Mouse (Mus musculus): ENCODE measurements around the gene Ap4b1.
"Not testable (repeated sequence)": the region's sequence is repeated elsewhere in the genome, so short reads cannot be mapped to it uniquely, and the experiment has no call there.

- not testable (repeated sequence) for TF ChIP-seq TCF12 (IDR thresholded peaks at IDR 0.05; ENCODE audit: insufficient read depth, poor library complexity, severe bottlenecking); MYOG (IDR thresholded peaks at IDR 0.05; ENCODE audit: control insufficient read depth in 1 of 3, insufficient read depth in 1 of 3, insufficient read length in 2 of 3, low read depth in 2 of 3); POLR2A (IDR thresholded peaks at IDR 0.05; ENCODE audit: insufficient read length, low read depth); MAX (IDR thresholded peaks at IDR 0.05; ENCODE audit: low read depth); USF1 (IDR thresholded peaks at IDR 0.05; ENCODE audit: low read depth); MYOD1 (IDR thresholded peaks at IDR 0.05; ENCODE audit: control insufficient read depth in 1 of 3, insufficient read length in 2 of 3, low read depth in 2 of 3); POLR2AphosphoS2 (IDR thresholded peaks at IDR 0.05; ENCODE audit: insufficient read length, low read depth); CEBPB (IDR thresholded peaks at IDR 0.05; ENCODE audit: insufficient read depth, poor library complexity, severe bottlenecking); TCF3 (IDR thresholded peaks at IDR 0.05; ENCODE audit: insufficient read length, low read depth); REST (IDR thresholded peaks at IDR 0.05; ENCODE audit: insufficient read depth, insufficient read length); E2F4 (IDR thresholded peaks at IDR 0.05; ENCODE audit: insufficient read depth)
Measured at GRCm38 (mm10) chr3:103840946-103841345, 31.6 kb downstream of the Ap4b1 start.

Measured in myocyte (in vitro differentiated cells).